Mouse (Mus musculus): Measurements from ENCODE around the gene Rfc5. TPM values are rescaled to one million over a fixed set of nuclear protein-coding genes. Genes with fewer than 3 reads are reported as not detected.

Rfc5 gene
- polyA plus RNA-seq, 1 experiment from 2014 or later, result 97.7 TPM

- WGBS, result 93% methylated on average over 13 of the region's 13 CpGs
- ATAC-seq (ENCODE audit: low FRiP score), result no peak
Observed at GRCm38 (mm10) chr5:117365904-117366561, 22.8 kb downstream of the Rfc5 start.

GRCm38 (mm10) chr5:117364821-117365220, 24.0 kb downstream of the Rfc5 start:
- Histone ChIP-seq H3K4me2 (no peak overlapping the region), H3K9me3 (ENCODE audit: control insufficient read depth, low read length) (no peaks in the 10 kb centered on the region), H3K36me3 (ENCODE audit: control insufficient read depth, insufficient read depth, low read length) (peaks cover 6% of the 10 kb centered on the region), H3K9ac (ENCODE audit: low read length) (no peak overlapping the region), H3K4me3 (ENCODE audit: low read depth, low read length) (no peak overlapping the region), H3K27ac (ENCODE audit: low read depth, low read length) (no peak overlapping the region), H3K4me1 (ENCODE audit: control insufficient read depth, insufficient read depth, low read length) (peaks cover 10% of the 10 kb centered on the region), H3K27me3 (ENCODE audit: control insufficient read depth, insufficient read depth, low read length) (no peaks in the 10 kb centered on the region)
- WGBS, result 86% methylated on average over 3 of the region's 3 CpGs
- ATAC-seq (ENCODE audit: low FRiP score) (no peak), DNase-seq (ENCODE audit: low spot score, missing footprints) (no peak)

More at GRCm38 (mm10) chr5:117365904-117366561, 22.8 kb downstream of the Rfc5 start:
- Histone ChIP-seq H3K4me2 (no peak overlapping the region), H3K4me3 (ENCODE audit: low read depth, low read length) (no peak overlapping the region), H3K4me1 (ENCODE audit: control insufficient read depth, insufficient read depth, low read length) (peaks cover under 1% of the 10 kb centered on the region; the same call in 1 of the 2 replicates), H3K36me3 (ENCODE audit: control insufficient read depth, insufficient read depth, low read length) (peaks cover 6% of the 10 kb centered on the region), H3K27me3 (ENCODE audit: control insufficient read depth, insufficient read depth, low read length) (no peaks in the 10 kb centered on the region), H3K9me3 (ENCODE audit: control insufficient read depth, low read length) (no peaks in the 10 kb centered on the region), H3K27ac (ENCODE audit: low read depth, low read length) (no peak overlapping the region), H3K9ac (ENCODE audit: low read length) (no peak overlapping the region)
- no peak for DNase-seq (ENCODE audit: low spot score, missing footprints)

DNA sequence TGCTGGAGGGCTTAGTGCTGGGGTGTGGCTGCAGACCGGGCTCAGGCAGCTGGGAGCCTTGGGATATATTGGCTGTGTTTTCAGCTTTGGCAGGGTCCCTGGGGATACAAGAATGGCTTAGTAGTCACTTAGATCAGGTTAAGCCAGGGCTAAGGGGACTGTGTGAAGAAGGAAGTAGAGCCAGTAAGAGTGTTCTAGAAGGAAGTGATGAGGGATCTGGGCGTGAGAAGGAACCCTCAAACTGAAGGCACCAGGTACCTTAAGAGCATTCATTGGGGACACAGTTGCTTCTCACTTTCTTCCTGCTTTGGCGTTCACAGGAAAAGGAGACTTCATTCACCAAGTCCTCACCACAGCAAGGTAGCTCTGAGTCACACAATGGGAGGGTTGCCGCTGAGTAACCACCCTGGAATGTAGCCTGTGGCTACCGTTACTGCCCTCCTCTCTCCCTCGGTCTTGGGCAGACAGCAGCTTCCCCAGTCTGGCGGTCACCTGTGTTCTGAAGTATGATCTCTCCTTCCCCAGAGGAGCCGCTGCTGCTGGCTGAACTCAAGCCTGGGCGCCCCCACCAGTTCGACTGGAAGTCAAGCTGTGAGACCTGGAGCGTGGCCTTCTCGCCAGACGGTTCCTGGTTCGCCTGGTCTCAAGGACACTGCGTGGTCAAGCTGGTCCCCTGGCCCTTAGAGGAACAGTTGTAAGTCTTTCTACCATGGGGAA, 25.6 kb downstream of the Rfc5 start:
- H3K9me3 ChIP-seq (ENCODE audit: control insufficient read depth, low read length), result no peaks in the 10 kb centered on the region
- no peak for DNase-seq (ENCODE audit: low spot score, missing footprints)
- peaks cover 16% of the 10 kb centered on the region for H3K4me1 ChIP-seq (ENCODE audit: control insufficient read depth, insufficient read depth, low read length)
- no peak overlapping the region for H3K9ac ChIP-seq (ENCODE audit: low read length)
- H3K27ac ChIP-seq (ENCODE audit: low read depth, low read length), result no peak overlapping the region
- H3K27me3 ChIP-seq (ENCODE audit: control insufficient read depth, insufficient read depth, low read length), result no peaks in the 10 kb centered on the region
- ATAC-seq (ENCODE audit: low FRiP score), result no peak
- H3K4me3 ChIP-seq (ENCODE audit: low read depth, low read length), result no peak overlapping the region
- H3K36me3 ChIP-seq (ENCODE audit: control insufficient read depth, insufficient read depth, low read length), result peaks cover 4% of the 10 kb centered on the region
- no peak overlapping the region for H3K4me2 ChIP-seq
- WGBS, result 64% methylated on average over 15 of the region's 15 CpGs

GRCm38 (mm10) chr5:117361590-117361989, 27.3 kb downstream of the Rfc5 start:
- no peaks in the 10 kb centered on the region for H3K27me3 ChIP-seq (ENCODE audit: control insufficient read depth, insufficient read depth, low read length)
- no peak for DNase-seq (ENCODE audit: low spot score, missing footprints)
- WGBS, result 91% methylated on average over 4 of the region's 4 CpGs
- H3K27ac ChIP-seq (ENCODE audit: low read depth, low read length), result no peak overlapping the region
- H3K9ac ChIP-seq (ENCODE audit: low read length), result no peak overlapping the region
- H3K36me3 ChIP-seq (ENCODE audit: control insufficient read depth, insufficient read depth, low read length), result peaks cover 4% of the 10 kb centered on the region
- H3K4me2 ChIP-seq, result no peak overlapping the region
- H3K9me3 ChIP-seq (ENCODE audit: control insufficient read depth, low read length), result no peaks in the 10 kb centered on the region
- H3K4me3 ChIP-seq (ENCODE audit: low read depth, low read length), result no peak overlapping the region
- peaks cover 22% of the 10 kb centered on the region for H3K4me1 ChIP-seq (ENCODE audit: control insufficient read depth, insufficient read depth, low read length)
- ATAC-seq (ENCODE audit: low FRiP score), result no peak

- Histone ChIP-seq H3K9me3 (ENCODE audit: control insufficient read depth, low read length) (no peaks in the 10 kb centered on the region), H3K36me3 (ENCODE audit: control insufficient read depth, insufficient read depth, low read length) (peaks cover 4% of the 10 kb centered on the region), H3K4me1 (ENCODE audit: control insufficient read depth, insufficient read depth, low read length) (peaks cover 27% of the 10 kb centered on the region), H3K4me3 (ENCODE audit: low read depth, low read length) (no peak overlapping the region), H3K4me2 (no peak overlapping the region), H3K27me3 (ENCODE audit: control insufficient read depth, insufficient read depth, low read length) (no peaks in the 10 kb centered on the region), H3K9ac (ENCODE audit: low read length) (no peak overlapping the region), H3K27ac (ENCODE audit: low read depth, low read length) (no peak overlapping the region)
- WGBS, result 49% methylated on average over 13 of the region's 13 CpGs
- ATAC-seq (ENCODE audit: low FRiP score) (no peak), DNase-seq (ENCODE audit: low spot score, missing footprints) (no peak)
Observed at GRCm38 (mm10) chr5:117360631-117361541, 28.0 kb downstream of the Rfc5 start.

DNA sequence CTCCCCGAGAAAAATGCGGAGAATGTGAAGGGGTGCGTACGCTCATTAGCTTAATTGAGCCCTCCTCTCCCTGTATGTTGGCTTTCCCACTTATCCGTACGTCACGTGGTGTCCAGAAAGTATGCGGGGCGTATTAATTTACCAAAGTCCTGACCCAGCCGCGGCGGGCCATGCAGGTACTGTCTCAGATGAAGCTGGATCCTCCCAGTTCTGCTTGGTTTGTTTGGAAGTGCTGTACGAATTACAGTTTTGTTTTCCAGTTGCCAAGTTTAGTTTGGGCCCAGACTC, 28.7 kb downstream of the Rfc5 start:
- Histone ChIP-seq H3K9ac (ENCODE audit: low read length) (no peak overlapping the region), H3K36me3 (ENCODE audit: control insufficient read depth, insufficient read depth, low read length) (no peaks in the 10 kb centered on the region; the same call in 1 of the 2 replicates), H3K27ac (ENCODE audit: low read depth, low read length) (no peak overlapping the region), H3K4me3 (ENCODE audit: low read depth, low read length) (no peak overlapping the region), H3K4me1 (ENCODE audit: control insufficient read depth, insufficient read depth, low read length) (peaks cover 27% of the 10 kb centered on the region), H3K27me3 (ENCODE audit: control insufficient read depth, insufficient read depth, low read length) (no peaks in the 10 kb centered on the region), H3K4me2 (no peak overlapping the region), H3K9me3 (ENCODE audit: control insufficient read depth, low read length) (no peaks in the 10 kb centered on the region)
- 53% methylated on average over 13 of the region's 13 CpGs for WGBS
- DNase-seq (ENCODE audit: low spot score, missing footprints) (no peak), ATAC-seq (ENCODE audit: low FRiP score) (no peak)

- Histone ChIP-seq H3K36me3 (ENCODE audit: control insufficient read depth, insufficient read depth, low read length) (no peaks in the 10 kb centered on the region; the same call in 1 of the 2 replicates), H3K4me3 (ENCODE audit: low read depth, low read length) (no peak overlapping the region), H3K4me2 (no peak overlapping the region), H3K27ac (ENCODE audit: low read depth, low read length) (no peak overlapping the region), H3K9ac (ENCODE audit: low read length) (no peak overlapping the region), H3K27me3 (ENCODE audit: control insufficient read depth, insufficient read depth, low read length) (no peaks in the 10 kb centered on the region), H3K9me3 (ENCODE audit: control insufficient read depth, low read length) (no peaks in the 10 kb centered on the region), H3K4me1 (ENCODE audit: control insufficient read depth, insufficient read depth, low read length) (peaks cover 27% of the 10 kb centered on the region)
- DNase-seq (ENCODE audit: low spot score, missing footprints) (no peak), ATAC-seq (ENCODE audit: low FRiP score) (no peak)
- WGBS, result 36% methylated on average over 7 of the region's 7 CpGs
Observed at GRCm38 (mm10) chr5:117359497-117360227, 29.2 kb downstream of the Rfc5 start.

DNA sequence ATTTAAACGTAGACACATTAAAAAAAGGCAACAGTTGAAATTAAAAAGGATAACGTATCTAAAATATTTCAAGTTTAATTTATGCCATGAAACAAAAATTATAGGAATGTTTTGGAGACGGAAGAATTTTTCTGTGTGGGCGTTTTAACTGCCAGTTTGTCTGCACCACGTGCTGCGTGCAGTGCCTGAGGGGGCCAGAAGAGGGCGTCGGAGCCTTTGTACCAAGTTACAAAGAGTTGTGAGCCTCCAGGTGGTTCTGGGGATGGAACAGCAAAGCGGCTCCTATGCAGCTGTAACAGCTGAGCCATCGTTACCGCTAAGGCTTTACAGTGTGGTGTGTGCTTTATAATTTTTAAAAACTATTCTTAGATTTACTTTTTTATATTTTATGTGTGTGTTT, 30.1 kb downstream of the Rfc5 start:
- 37% methylated on average over 11 of the region's 11 CpGs for WGBS
- ATAC-seq (ENCODE audit: low FRiP score) (no peak), DNase-seq (ENCODE audit: low spot score, missing footprints) (peak; percentile 89)
- Histone ChIP-seq H3K4me1 (ENCODE audit: control insufficient read depth, insufficient read depth, low read length) (peaks cover 27% of the 10 kb centered on the region), H3K9me3 (ENCODE audit: control insufficient read depth, low read length) (no peaks in the 10 kb centered on the region), H3K36me3 (ENCODE audit: control insufficient read depth, insufficient read depth, low read length) (no peaks in the 10 kb centered on the region; the same call in 1 of the 2 replicates), H3K27me3 (ENCODE audit: control insufficient read depth, insufficient read depth, low read length) (no peaks in the 10 kb centered on the region), H3K9ac (ENCODE audit: low read length) (no peak overlapping the region), H3K4me3 (ENCODE audit: low read depth, low read length) (no peak overlapping the region), H3K27ac (ENCODE audit: low read depth, low read length) (no peak overlapping the region), H3K4me2 (no peak overlapping the region)
